In the genomic region with DNA sequence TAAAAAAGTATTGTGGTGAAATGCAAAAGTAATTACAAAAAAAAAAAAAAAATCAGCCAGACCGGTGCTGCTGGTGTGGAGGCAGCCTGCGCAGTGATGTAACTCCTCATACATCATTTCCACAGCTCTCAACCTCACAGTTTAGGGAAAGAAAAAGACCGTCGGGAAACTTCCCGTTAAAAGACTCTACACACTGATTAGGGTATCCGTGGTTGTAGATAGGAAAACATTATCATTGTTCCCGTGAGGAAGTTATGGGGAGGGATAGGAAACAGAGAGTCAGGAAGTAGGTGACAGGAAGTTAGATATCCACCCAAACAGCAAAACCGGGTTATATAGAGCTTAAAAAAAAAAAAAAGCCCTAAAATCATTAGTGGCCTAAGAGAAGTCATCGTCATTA, we compare ENCODE assay signal across 13 mouse cellular contexts. TPM values are rescaled to one million over a fixed set of nuclear protein-coding genes. Genes with fewer than 3 reads are reported as not detected.
DNase-seq lines count a peak whose midpoint lies in the region; ATAC-seq and TF ChIP-seq lines count a peak whose summit lies in the region.
"Had no signal": no experiment of that assay in that cellular context is flagged by ENCODE, and none has a peak within 500 bp of the region (broad histone marks: within the 10 kb centered on the region; RNA-seq: fewer than 3 reads in every experiment).

No protein-coding gene starts in this region.

- in situ Hi-C loops in ES-E14 (cut with MboI; ENCODE audit: low sequenced_read_pairs in 2 of 2, unreplicated experiment in 2 of 2), result no loop called here

- H3K27me3 ChIP-seq in heart, embryonic 15.5 days, result no peaks in the 10 kb centered on the region
- no peaks in the 10 kb centered on the region for H3K27me3 ChIP-seq in liver, embryonic 11.5 days (replicated peaks; ENCODE audit: control insufficient read depth, insufficient read depth, low read length)
- H3K27me3 ChIP-seq in limb, embryonic 12.5 days, result 0 out of 2 replicates have a peak, but pooled peaks cover 4% of the 10 kb centered on the region

- no peak for ATAC-seq in heart, embryonic 15.5 days (replicated peaks; ENCODE audit: insufficient number of reproducible peaks, insufficient read depth, low FRiP score, low read depth)
- ATAC-seq in liver, embryonic 11.5 days (replicated peaks; ENCODE audit: low FRiP score), result no peak
- no peak for ATAC-seq in limb, embryonic 12.5 days (ENCODE audit: insufficient number of reproducible peaks, insufficient read depth, low FRiP score, low TSS enrichment, low read depth)
- ATAC-seq: Patski had no signal

- intact Hi-C loops in heart, postnatal 25 days (cut with DNase I), result no loop called here

- DNase-seq in heart, postnatal 25 days (ENCODE audit: low spot score), result no peak
- DNase-seq in liver, embryonic 11.5 days (ENCODE audit: low spot score), result no peak
- DNase-seq in liver (no peak), ES-E14 (ENCODE audit: low read depth, low spot score) (no peak)
- no peak for DNase-seq in adrenal gland, postnatal 4 days (ENCODE audit: low spot score in 2 of 2)
- DNase-seq in spleen, postnatal 4 days (ENCODE audit: low spot score in 2 of 2), result no peak
- DNase-seq: adrenal gland, adult 2 months; lung, adult 2 months; thymus, postnatal 4 days had no signal

- no peaks in the 10 kb centered on the region for H3K4me1 ChIP-seq in heart, embryonic 15.5 days (replicated peaks)
- no peaks in the 10 kb centered on the region for H3K4me1 ChIP-seq in liver, embryonic 11.5 days (replicated peaks; ENCODE audit: control insufficient read depth, insufficient read depth, low read length)
- H3K4me1 ChIP-seq in ES-E14 (ENCODE audit: control insufficient read depth in 2 of 2, insufficient read depth in 2 of 2, low read length in 2 of 2, poor library complexity in 1 of 2), result peaks cover 3 to 10% of the 10 kb centered on the region in 2 experiments; a peak in 1 of 4 replicates
- peaks cover 42% of the 10 kb centered on the region for H3K4me1 ChIP-seq in limb, embryonic 12.5 days (replicated peaks)

- no peaks in the 10 kb centered on the region for H3K36me3 ChIP-seq in heart, embryonic 15.5 days
- H3K36me3 ChIP-seq in liver, embryonic 11.5 days (ENCODE audit: control insufficient read depth, insufficient read depth, low read length), result no peaks in the 10 kb centered on the region
- H3K36me3 ChIP-seq in ES-E14 (ENCODE audit: control insufficient read depth, insufficient read depth, low read length, poor library complexity, severe bottlenecking), result peaks cover 14% of the 10 kb centered on the region; the same call in 1 of the 2 replicates
- no peaks in the 10 kb centered on the region for H3K36me3 ChIP-seq in limb, embryonic 12.5 days
- H3K36me3 ChIP-seq: forebrain, embryonic 10.5 days had no signal

- no peak overlapping the region for H3K4me3 ChIP-seq in heart, embryonic 15.5 days
- no peak overlapping the region for H3K4me3 ChIP-seq in liver, embryonic 11.5 days (ENCODE audit: low read depth, low read length)
- H3K4me3 ChIP-seq in ES-E14 (ENCODE audit: insufficient read depth in 1 of 2, low read depth in 1 of 2, low read length in 2 of 2, poor library complexity in 1 of 2, severe bottlenecking in 1 of 2), result peak overlapping the region; percentile 22 to 95; a peak in 3 of 4 replicates
- H3K4me3 ChIP-seq in limb, embryonic 12.5 days (replicated peaks), result peak overlapping the region; percentile 12; the same call in 1 of the 2 replicates
- H3K4me3 ChIP-seq: forebrain, embryonic 10.5 days had no signal

- H3K9me3 ChIP-seq in heart, embryonic 15.5 days (replicated peaks), result no peaks in the 10 kb centered on the region
- no peaks in the 10 kb centered on the region for H3K9me3 ChIP-seq in liver, embryonic 11.5 days (ENCODE audit: control insufficient read depth, low read length)
- H3K9me3 ChIP-seq in ES-E14 (ENCODE audit: control insufficient read depth, insufficient read depth, low read depth, low read length), result no peaks in the 10 kb centered on the region
- no peaks in the 10 kb centered on the region for H3K9me3 ChIP-seq in limb, embryonic 12.5 days
- H3K9me3 ChIP-seq: forebrain, embryonic 10.5 days had no signal

- peak overlapping the region; percentile 24; the same call in 1 of the 2 replicates for H3K27ac ChIP-seq in heart, embryonic 15.5 days
- H3K27ac ChIP-seq in liver, embryonic 11.5 days (ENCODE audit: low read depth, low read length), result 0 out of 2 replicates have a peak overlapping the region, but pooled peaks have one; percentile 6
- H3K27ac ChIP-seq in ES-E14 (ENCODE audit: insufficient read depth, low read depth, low read length, poor library complexity, severe bottlenecking), result no peak overlapping the region
- 0 out of 2 replicates have a peak overlapping the region, but pooled peaks have one; percentile 56 for H3K27ac ChIP-seq in limb, embryonic 12.5 days
- H3K27ac ChIP-seq: forebrain, embryonic 10.5 days had no signal

- no peak overlapping the region for H3K9ac ChIP-seq in heart, embryonic 15.5 days
- no peak overlapping the region for H3K9ac ChIP-seq in liver, embryonic 11.5 days (ENCODE audit: low read depth, low read length)
- H3K9ac ChIP-seq in ES-E14 (ENCODE audit: insufficient read depth, low read depth, low read length, poor library complexity, severe bottlenecking), result peak overlapping the region; percentile 54; the same call in 1 of the 2 replicates
- no peak overlapping the region for H3K9ac ChIP-seq in limb, embryonic 12.5 days (replicated peaks)

- 45% methylated on average over 9 of the region's 9 CpGs for WGBS in heart, embryonic 15.5 days
- WGBS in liver, embryonic 11.5 days, result 26% methylated on average over 9 of the region's 9 CpGs
- 9% methylated on average over 9 of the region's 9 CpGs for WGBS in limb, embryonic 12.5 days

- H3K4me2 ChIP-seq in heart, embryonic 15.5 days, result 0 out of 2 replicates have a peak overlapping the region, but pooled peaks have one; percentile 3
- peak overlapping the region; percentile 20; the same call in 1 of the 2 replicates for H3K4me2 ChIP-seq in liver, embryonic 11.5 days
- H3K4me2 ChIP-seq in limb, embryonic 12.5 days, result peak overlapping the region; percentile 54

TF ChIP-seq in ES-E14, 5 proteins besides CTCF, POLR2A, EP300 and RAD21:
- TF ChIP-seq CHD2 (IDR thresholded peaks at IDR 0.05; ENCODE audit: low read depth, low read length), result no peak
- TF ChIP-seq ZNF384 (IDR thresholded peaks at IDR 0.05; ENCODE audit: low read depth, low read length), result no peak
- no peak for TF ChIP-seq MAFK (IDR thresholded peaks at IDR 0.05; ENCODE audit: insufficient read depth, low read depth, low read length)
- no peak for TF ChIP-seq HCFC1 (IDR thresholded peaks at IDR 0.05; ENCODE audit: borderline replicate concordance, insufficient read depth, low read length)
- TF ChIP-seq ZC3H11A (IDR thresholded peaks at IDR 0.05; ENCODE audit: borderline replicate concordance, low read depth, low read length), result no peak

RNA-seq across cellular contexts. Expression of a gene that starts 52.9 kb away (rescaled TPM):
- polyA plus RNA-seq in heart, embryonic 15.5 days (2015; fragmentation: Nextera tagmentation; extraction: Ambion mirVana), result 13.2 and 17.5 TPM in 2 replicates
- total RNA-seq in heart, postnatal 25 days (2021), result 1 to 10 TPM; 8.7 to 8.8 TPM
- polyA plus RNA-seq in liver, embryonic 11.5 days (2014; fragmentation: Nextera tagmentation; extraction: Ambion mirVana), result 30.6 and 31.1 TPM in 2 replicates
- 54.4 and 57.3 TPM in 2 replicates for total RNA-seq in ES-E14 (2012; rRNA removed)
- polyA plus RNA-seq in limb, embryonic 12.5 days (2016; fragmentation: Nextera tagmentation; extraction: Ambion mirVana), result 52.6 and 54.0 TPM in 2 replicates
- 10 to 100 TPM; 25.7 to 26.1 TPM for total RNA-seq in adrenal gland, postnatal 4 days (2021)

Comparison
In these comparisons a context has a peak if more than half of its experiments do, and no peak if none do; other contexts are left out.
1. H3K4me2 ChIP-seq: peak in every context shown above with its lines; median percentile 54 in limb, embryonic 12.5 days; 20 in liver, embryonic 11.5 days; 3 in heart, embryonic 15.5 days.
2. H3K4me3 ChIP-seq: peak in ES-E14 (2 of 2) and limb, embryonic 12.5 days (single experiment); none in heart, embryonic 15.5 days (single experiment) and liver, embryonic 11.5 days (single experiment).